Mouse (Mus musculus): ENCODE data around the gene Efcab6. TPM values are rescaled to one million over a fixed set of nuclear protein-coding genes. Genes with fewer than 3 reads are reported as not detected.

Efcab6 gene
- polyA plus RNA-seq, 1 experiment from 2014 or later, result 0.08 TPM

DNA sequence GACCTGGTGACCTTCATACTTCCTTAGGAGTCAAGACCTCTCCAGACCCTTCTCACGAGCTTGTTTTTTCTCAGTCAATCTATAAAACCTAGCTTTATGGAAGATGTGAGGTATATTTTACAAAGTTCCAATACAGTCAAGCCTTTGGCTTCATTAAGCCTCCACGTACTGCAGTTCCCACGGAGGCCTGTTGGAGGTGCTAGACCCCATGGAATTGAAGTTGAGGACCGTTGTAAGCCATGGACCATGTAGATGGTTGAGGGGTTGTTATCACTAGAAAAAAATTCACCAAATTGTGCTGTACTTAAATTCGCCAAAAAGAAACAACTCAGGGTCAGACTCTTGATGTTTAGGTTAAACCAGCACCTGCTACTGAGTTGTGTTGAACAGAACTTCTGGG is 9.1 kb downstream of the Efcab6 start:
- Histone ChIP-seq H3K4me2 (no peak overlapping the region), H3K4me3 (no peak overlapping the region), H3K9ac (no peak overlapping the region), H3K27ac (no peak overlapping the region), H3K9me3 (no peaks in the 10 kb centered on the region), H3K27me3 (peaks cover 12% of the 10 kb centered on the region), H3K36me3 (no peaks in the 10 kb centered on the region), H3K4me1 (no peaks in the 10 kb centered on the region)
- no peak for ATAC-seq (ENCODE audit: insufficient number of reproducible peaks, insufficient read depth, low FRiP score, low TSS enrichment, low read depth)
- 67% methylated on average over 5 of the region's 5 CpGs for WGBS

DNA sequence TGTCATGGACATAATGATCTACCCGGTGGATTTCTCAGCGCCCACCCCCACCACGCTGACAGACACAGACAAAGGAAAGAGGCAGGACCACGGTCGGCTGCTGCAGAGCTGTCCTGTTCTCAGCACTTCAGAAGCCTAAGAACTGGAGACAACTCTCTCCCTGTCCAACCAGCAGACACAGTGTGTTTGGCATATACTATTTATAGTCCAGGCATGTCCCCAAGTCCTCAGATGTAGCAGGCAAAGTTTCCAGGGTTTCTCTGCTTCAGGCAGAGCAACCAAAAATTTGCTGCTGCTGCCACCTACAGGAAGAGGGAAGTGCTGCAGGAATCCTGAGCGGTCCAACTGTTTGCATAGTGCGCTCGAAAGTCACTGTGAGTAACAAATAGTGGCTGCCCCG is 11.3 kb downstream of the Efcab6 start:
- Histone ChIP-seq H3K9ac (no peak overlapping the region), H3K27me3 (peaks cover 12% of the 10 kb centered on the region), H3K4me1 (no peaks in the 10 kb centered on the region), H3K4me2 (no peak overlapping the region), H3K9me3 (no peaks in the 10 kb centered on the region), H3K36me3 (no peaks in the 10 kb centered on the region), H3K27ac (no peak overlapping the region), H3K4me3 (no peak overlapping the region)
- whole genome bisulfite sequencing, result 41% methylated on average over 9 of the region's 9 CpGs
- no peak for ATAC-seq (ENCODE audit: insufficient number of reproducible peaks, insufficient read depth, low FRiP score, low TSS enrichment, low read depth)

DNA sequence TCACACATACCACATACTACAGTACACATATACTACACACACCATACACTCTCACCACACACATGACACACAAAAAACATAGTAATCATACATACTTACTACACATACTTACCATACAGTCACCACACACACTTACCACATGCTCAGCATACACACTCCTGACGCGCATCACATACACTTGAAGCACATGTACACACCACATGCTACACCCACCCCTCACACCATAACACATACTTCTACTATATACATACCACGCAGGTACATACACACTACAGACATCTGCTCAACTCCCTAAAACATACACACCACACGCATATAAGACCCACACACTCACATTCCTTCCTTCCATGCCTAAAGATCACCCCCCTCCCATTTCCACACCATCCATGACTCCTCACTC is 11.9 kb downstream of the Efcab6 start:
- H3K4me2 ChIP-seq, result no peak overlapping the region
- H3K9me3 ChIP-seq, result no peaks in the 10 kb centered on the region
- peaks cover 12% of the 10 kb centered on the region for H3K27me3 ChIP-seq
- no peaks in the 10 kb centered on the region for H3K4me1 ChIP-seq
- no peak overlapping the region for H3K27ac ChIP-seq
- no peak overlapping the region for H3K4me3 ChIP-seq
- ATAC-seq (ENCODE audit: insufficient number of reproducible peaks, insufficient read depth, low FRiP score, low TSS enrichment, low read depth), result no peak
- 93% methylated on average over 4 of the region's 4 CpGs for WGBS
- H3K9ac ChIP-seq, result no peak overlapping the region
- H3K36me3 ChIP-seq, result no peaks in the 10 kb centered on the region

DNA sequence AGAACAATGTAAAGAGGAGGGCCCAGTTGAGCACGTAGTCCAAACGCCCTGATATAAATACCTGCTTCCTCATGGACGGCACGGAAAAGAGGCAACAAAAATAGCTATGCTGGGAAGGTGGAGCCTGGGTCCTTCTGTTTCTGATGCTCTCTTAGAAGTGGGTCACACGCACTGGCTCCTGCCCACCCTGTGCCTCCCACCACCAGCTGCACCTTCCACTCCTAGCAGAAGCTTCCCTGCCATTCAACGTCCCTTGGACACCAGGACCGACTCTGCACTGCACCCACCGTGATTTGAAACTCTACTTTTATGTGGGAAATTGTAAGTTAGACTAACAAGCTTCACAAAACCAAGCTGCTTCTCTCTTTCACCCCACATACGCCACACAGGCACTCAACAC is 12.8 kb downstream of the Efcab6 start:
- Histone ChIP-seq H3K27me3 (peaks cover 12% of the 10 kb centered on the region), H3K4me3 (no peak overlapping the region), H3K27ac (no peak overlapping the region), H3K36me3 (no peaks in the 10 kb centered on the region), H3K4me2 (no peak overlapping the region), H3K4me1 (no peaks in the 10 kb centered on the region), H3K9me3 (no peaks in the 10 kb centered on the region), H3K9ac (no peak overlapping the region)
- WGBS, result 77% methylated on average over 9 of the region's 9 CpGs
- ATAC-seq (ENCODE audit: insufficient number of reproducible peaks, insufficient read depth, low FRiP score, low TSS enrichment, low read depth), result no peak

DNA sequence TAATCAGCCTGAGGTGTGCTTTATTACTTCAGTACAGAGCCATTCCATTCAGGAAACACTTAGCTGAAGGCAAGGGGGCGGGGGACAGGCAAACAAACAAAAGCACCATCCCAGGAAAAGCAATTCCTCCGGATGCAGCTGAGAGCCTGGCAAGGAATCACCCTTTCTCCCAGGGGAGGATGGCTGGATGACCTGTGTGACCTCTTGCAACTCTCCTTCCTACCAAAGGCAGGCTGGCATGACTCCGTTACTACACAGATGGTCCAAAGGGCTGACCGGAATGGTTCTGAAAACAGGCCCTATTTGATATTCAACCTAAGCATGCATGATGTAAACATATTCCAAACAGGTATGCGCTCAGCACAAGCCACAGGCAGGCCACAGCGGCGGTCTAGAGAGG is 15.6 kb downstream of the Efcab6 start:
- H3K27ac ChIP-seq, result no peak overlapping the region
- H3K4me1 ChIP-seq, result no peaks in the 10 kb centered on the region
- H3K9me3 ChIP-seq, result no peaks in the 10 kb centered on the region
- WGBS, result 63% methylated on average over 7 of the region's 7 CpGs
- peaks cover 5% of the 10 kb centered on the region for H3K27me3 ChIP-seq
- H3K36me3 ChIP-seq, result no peaks in the 10 kb centered on the region
- ATAC-seq (ENCODE audit: insufficient number of reproducible peaks, insufficient read depth, low FRiP score, low TSS enrichment, low read depth), result no peak
- no peak overlapping the region for H3K4me2 ChIP-seq
- H3K4me3 ChIP-seq, result no peak overlapping the region
- H3K9ac ChIP-seq, result no peak overlapping the region

DNA sequence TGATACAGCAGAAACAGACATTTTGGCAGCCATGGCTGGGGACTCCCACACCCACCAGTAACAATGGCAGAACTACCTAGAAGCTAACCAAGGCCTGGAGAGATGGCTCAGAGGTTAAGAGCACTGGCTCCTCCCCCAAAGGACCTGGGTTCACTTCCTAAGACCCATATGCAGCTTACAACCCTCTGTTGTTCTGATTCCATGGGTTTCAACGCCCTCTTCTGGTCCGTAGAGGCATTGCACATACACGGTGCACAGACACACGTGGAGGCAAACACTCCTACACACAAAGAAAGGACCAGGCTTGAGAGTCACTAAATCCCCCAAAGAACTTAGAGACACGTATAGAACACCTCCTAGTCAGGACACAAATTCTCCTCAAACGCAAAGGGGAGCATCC is 19.6 kb downstream of the Efcab6 start:
- Histone ChIP-seq H3K9me3 (no peaks in the 10 kb centered on the region), H3K27ac (no peak overlapping the region), H3K27me3 (no peaks in the 10 kb centered on the region), H3K36me3 (no peaks in the 10 kb centered on the region), H3K4me3 (no peak overlapping the region), H3K9ac (no peak overlapping the region), H3K4me1 (no peaks in the 10 kb centered on the region), H3K4me2 (no peak overlapping the region)
- WGBS, result 87% methylated on average over 6 of the region's 6 CpGs
- ATAC-seq (ENCODE audit: insufficient number of reproducible peaks, insufficient read depth, low FRiP score, low TSS enrichment, low read depth), result no peak

DNA sequence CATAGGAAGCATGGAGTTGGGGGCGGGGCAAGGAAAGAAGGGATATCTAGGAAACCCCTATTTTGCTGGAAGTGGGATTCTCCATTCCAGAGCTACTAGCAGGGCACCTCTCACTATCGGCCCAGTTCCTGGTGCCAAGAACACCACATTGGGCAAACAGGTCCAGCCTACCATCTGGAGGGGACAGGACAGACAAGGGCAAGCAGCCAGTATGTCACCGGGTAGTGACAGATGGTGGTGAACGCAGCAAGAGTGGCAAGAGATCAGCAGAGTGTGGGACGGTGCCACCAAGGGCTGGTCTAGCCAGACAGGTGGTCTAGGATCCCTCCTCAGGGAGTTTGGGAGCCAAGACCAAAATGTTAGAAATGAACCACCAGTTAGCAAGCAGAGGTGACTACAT is 28.1 kb downstream of the Efcab6 start:
- Histone ChIP-seq H3K9me3 (no peaks in the 10 kb centered on the region), H3K4me2 (no peak overlapping the region), H3K4me1 (no peaks in the 10 kb centered on the region), H3K4me3 (no peak overlapping the region), H3K36me3 (no peaks in the 10 kb centered on the region), H3K27ac (no peak overlapping the region), H3K9ac (no peak overlapping the region), H3K27me3 (no peaks in the 10 kb centered on the region)
- ATAC-seq (ENCODE audit: insufficient number of reproducible peaks, insufficient read depth, low FRiP score, low TSS enrichment, low read depth), result no peak
- WGBS, result 88% methylated on average over 5 of the region's 5 CpGs

DNA sequence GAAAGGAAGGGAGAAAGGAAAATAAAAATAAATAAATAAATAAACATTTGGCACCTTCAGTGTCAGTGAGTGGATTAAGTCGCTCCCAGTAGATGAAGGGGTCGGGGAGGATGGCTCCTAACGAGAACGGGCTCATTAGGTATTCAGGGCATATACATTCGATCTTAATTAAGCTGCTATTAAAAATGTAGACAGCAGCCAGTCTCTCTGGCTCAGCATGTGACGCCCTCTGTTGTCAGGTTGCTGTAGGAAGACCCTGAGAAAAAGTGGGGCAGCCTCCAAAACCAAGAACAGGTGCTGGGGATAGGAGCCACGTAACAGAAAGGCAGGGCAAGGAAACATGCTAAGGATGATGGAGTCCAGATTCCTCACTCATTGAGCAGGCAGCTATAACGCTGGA is 39.5 kb downstream of the Efcab6 start:
- Histone ChIP-seq H3K27ac (no peak overlapping the region), H3K4me2 (no peak overlapping the region), H3K9me3 (no peaks in the 10 kb centered on the region), H3K27me3 (no peaks in the 10 kb centered on the region), H3K4me1 (no peaks in the 10 kb centered on the region), H3K4me3 (no peak overlapping the region), H3K36me3 (no peaks in the 10 kb centered on the region), H3K9ac (no peak overlapping the region)
- no peak for ATAC-seq (ENCODE audit: insufficient number of reproducible peaks, insufficient read depth, low FRiP score, low TSS enrichment, low read depth)
- 63% methylated on average over 8 of the region's 8 CpGs for WGBS

DNA sequence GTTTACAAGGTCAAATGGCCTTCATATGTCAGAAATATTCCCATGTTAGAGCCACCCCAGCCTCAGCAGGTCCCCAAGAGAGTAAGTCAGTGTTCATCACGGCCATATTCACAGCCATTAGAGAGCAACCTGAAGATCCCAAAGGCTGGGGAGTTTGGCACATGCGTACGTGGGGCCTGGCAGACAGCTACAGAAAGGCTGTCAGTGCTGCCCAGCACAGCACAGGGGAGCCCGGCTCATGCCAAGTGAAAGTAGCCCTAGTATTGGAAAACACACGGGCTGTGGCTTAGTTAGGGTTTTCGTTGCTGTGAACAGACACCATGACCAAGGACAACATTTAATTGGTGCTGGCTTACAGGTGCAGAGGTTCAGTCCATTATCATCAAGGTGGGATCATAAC is 40.3 kb downstream of the Efcab6 start:
- Histone ChIP-seq H3K27ac (no peak overlapping the region), H3K4me2 (no peak overlapping the region), H3K4me3 (no peak overlapping the region), H3K4me1 (no peaks in the 10 kb centered on the region), H3K36me3 (no peaks in the 10 kb centered on the region), H3K27me3 (no peaks in the 10 kb centered on the region), H3K9ac (no peak overlapping the region), H3K9me3 (no peaks in the 10 kb centered on the region)
- no peak for ATAC-seq (ENCODE audit: insufficient number of reproducible peaks, insufficient read depth, low FRiP score, low TSS enrichment, low read depth)
- 80% methylated on average over 6 of the region's 6 CpGs for WGBS

DNA sequence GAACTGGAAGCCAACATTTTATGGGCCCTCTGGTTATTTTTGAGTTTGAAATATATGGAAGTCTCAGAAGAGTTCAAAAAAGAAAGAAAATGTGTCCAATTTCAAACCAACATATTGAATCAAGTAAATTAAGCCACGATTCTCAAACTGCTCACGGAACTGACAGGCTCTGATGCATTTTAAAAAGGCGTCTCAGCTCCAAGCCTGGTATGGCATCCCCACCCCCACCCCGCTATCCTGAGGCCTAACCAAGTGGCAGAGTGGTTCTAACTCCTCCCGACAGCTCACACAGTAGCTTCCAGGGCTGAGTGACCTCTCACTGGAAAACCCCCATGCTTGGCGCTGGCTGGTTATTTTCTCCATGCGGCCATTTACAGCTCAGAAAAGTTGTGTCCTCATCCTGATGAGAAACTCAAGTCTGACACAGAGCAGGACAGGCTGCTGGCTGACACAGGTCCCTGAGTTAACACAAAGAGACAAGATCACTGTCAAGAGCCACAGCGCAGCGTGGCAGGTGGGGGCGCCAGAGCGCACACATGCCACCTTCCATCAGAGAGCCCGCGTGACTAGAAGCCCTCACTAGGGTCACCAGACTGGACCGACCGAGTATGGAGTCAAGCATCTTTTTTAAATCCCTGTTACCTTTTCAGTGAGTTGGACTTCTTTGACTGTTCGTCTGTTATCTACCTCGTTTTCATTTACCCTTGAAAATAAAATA is 55.7 kb downstream of the Efcab6 start:
- WGBS, result 50% methylated on average over 17 of the region's 17 CpGs
- H3K4me2 ChIP-seq, result no peak overlapping the region
- no peaks in the 10 kb centered on the region for H3K27me3 ChIP-seq
- ATAC-seq (ENCODE audit: insufficient number of reproducible peaks, insufficient read depth, low FRiP score, low TSS enrichment, low read depth), result no peak
- no peaks in the 10 kb centered on the region for H3K4me1 ChIP-seq
- H3K36me3 ChIP-seq, result no peaks in the 10 kb centered on the region
- no peak overlapping the region for H3K4me3 ChIP-seq
- H3K9me3 ChIP-seq, result no peaks in the 10 kb centered on the region
- no peak overlapping the region for H3K9ac ChIP-seq
- no peak overlapping the region for H3K27ac ChIP-seq

DNA sequence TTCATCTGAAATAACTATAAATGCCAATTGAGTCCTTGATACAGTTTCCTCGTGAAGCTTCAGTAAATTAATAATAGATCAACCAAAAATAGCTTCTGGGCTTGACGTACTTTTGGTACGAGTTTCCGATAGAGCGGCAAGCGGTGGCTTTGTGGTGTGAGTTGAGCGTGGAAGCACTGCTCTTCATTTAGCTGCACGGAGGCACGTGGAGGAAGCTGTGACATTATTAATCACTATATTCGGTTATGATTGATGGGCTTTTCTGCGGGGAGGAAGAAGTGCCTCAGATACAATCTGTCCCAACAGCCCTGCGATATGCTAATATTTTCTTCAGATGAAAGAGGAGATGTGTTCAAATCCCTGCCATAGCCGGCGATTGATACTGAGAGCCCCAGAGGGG is 60.9 kb downstream of the Efcab6 start:
- H3K4me2 ChIP-seq, result no peak overlapping the region
- no peak overlapping the region for H3K9ac ChIP-seq
- WGBS, result 88% methylated on average over 14 of the region's 14 CpGs
- ATAC-seq (ENCODE audit: insufficient number of reproducible peaks, insufficient read depth, low FRiP score, low TSS enrichment, low read depth), result no peak
- no peaks in the 10 kb centered on the region for H3K36me3 ChIP-seq
- no peak overlapping the region for H3K4me3 ChIP-seq
- H3K27ac ChIP-seq, result no peak overlapping the region
- H3K9me3 ChIP-seq, result no peaks in the 10 kb centered on the region
- H3K4me1 ChIP-seq, result no peaks in the 10 kb centered on the region
- peaks cover 11% of the 10 kb centered on the region for H3K27me3 ChIP-seq

DNA sequence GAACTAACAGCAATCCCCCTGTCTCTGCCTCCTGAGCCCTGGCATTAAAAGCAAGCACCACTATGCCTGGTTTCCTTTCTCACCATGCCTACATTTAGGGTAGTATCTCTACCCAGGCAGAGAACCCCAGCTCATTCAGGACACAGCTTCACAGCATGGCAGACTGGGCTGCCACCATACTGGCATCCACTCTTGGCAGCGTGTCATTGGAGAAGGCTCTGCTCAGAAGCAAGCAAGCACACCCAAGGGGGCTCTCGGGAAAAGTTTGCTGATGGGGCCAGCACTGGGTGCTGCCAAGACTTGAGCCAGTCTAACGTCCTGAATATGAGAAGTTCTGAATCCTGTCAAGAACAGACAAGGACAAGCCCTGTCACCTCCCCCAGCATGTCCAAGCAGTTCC is 66.1 kb downstream of the Efcab6 start:
- Histone ChIP-seq H3K9ac (no peak overlapping the region), H3K4me2 (no peak overlapping the region), H3K27ac (no peak overlapping the region), H3K36me3 (no peaks in the 10 kb centered on the region), H3K4me3 (no peak overlapping the region), H3K9me3 (no peaks in the 10 kb centered on the region), H3K4me1 (peaks cover 12% of the 10 kb centered on the region), H3K27me3 (peaks cover 38% of the 10 kb centered on the region)
- 74% methylated on average over 3 of the region's 3 CpGs for WGBS
- ATAC-seq (ENCODE audit: insufficient number of reproducible peaks, insufficient read depth, low FRiP score, low TSS enrichment, low read depth), result no peak
